Mouse (Mus musculus): Measurements from ENCODE around the gene Dmac2. TPM values are rescaled to one million over a fixed set of nuclear protein-coding genes. Genes with fewer than 3 reads are reported as not detected.

Dmac2 gene
- total RNA-seq, 2 experiments from 2014 or later, result 36.9 to 38.6 TPM

DNA sequence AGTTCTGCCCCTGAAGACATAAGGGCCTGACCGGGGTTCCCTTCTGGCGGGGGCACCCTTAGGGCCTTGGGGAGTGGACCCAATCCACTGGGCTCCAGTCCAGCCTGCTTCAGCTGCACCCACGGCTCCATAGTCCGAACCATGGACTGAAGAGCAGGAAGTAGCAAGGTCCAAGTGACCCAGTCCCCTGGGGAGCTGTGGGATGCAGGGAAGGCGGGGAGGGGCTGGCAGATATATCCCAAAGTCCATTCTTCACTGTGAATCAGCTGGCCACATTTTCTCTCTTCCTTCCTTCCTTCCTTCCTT, 3.6 kb upstream of the Dmac2 start, which contains the start of gene Erich4:
Erich4 (minus strand) TSS at position 187 of the 306 bp plus-strand sequence.
- peak; percentile 4 for DNase-seq

DNA sequence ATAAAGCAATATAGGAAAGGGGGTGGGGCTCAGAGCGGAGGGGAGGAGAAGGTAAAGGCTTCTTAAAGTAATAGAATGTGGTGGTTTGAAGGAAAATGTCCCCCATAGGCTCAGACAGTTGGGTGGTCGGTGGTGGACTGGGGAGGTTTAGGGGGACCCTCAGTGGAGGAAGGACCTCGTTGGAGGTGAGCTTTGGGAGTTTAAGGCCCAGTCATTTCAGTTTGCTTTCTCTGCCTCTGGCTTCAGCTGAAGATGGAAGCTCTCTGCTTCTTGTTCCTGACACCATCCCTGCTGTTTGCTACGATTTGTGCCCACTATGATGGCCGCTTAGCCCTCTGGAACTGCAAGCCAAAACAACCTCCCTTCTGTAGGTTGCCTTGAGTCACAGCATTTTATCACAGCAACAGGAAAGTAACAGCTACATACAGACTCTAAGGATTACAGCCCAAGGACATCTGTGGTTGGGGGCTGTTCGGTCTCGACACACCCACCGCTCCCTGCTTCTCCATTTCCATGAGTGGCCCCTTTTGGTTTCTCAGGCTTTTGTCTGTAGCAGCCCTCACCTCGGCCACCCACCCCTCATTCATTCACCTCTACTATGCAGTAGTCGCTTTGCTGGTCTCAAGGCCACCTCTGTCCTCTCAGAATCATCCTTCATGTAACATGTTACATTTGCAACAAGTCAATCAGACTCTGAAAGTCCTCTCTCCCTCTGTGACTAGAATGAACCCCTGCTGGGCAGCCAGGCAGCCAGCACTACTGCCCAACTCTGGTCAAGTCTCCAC, 1.6 kb upstream of the Dmac2 start:
- peak; percentile 2 for DNase-seq

DNA sequence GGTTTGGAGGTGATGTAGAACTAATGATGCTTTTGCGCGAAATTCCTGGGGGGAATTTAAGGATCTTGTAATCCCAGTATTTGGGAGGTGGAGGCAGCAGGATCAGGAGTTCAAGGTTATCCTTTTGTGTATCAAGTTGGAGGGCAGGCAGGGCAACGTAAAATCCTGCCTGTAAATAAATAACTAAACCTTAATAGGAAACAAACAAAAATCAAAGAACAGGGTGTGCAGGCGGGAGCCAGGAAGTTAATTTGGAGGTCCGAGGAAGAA, 443 bp downstream of the Dmac2 start:
- DNase-seq, result no peak

DNA sequence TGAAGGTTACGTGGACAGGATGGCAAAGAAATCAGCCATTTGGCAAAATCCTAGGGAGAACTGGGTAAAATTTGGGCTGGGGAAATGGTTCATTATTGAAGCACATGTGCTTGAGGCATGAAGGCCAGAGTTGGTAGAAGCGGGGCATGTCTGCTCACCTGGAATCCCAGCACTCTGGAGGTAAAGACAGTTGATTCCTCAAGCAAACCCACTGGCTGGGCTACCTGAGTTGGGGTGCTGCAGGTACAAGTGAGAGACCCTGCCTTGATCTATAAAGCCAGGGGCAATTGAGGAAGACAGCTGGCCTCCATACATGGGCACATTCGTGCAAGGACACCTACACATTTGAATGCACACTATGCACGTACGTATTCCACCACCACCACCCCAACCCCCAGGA, 887 bp downstream of the Dmac2 start:
- DNase-seq, result peak; percentile 4

DNA sequence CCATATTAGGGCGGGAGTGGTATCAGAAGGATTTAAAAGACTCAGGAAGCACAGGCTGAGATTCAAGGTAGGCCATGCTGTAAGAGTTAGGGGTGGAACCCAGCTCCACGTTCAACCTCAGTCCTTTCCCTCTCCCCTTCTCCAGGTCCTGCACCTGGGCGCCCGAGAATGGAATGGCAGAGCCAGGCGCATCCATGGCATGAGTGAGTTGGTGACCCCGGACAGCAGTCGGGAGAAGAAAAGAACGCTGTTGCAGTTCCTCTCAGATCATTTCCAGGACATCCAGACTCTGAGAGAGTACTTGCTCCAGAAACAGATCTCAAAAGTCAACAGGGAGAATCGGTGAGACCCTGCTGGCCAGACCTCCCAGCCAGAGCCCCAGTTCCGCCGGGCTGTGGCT, 1.5 kb downstream of the Dmac2 start:
- DNase-seq, result peak; percentile 3

DNA sequence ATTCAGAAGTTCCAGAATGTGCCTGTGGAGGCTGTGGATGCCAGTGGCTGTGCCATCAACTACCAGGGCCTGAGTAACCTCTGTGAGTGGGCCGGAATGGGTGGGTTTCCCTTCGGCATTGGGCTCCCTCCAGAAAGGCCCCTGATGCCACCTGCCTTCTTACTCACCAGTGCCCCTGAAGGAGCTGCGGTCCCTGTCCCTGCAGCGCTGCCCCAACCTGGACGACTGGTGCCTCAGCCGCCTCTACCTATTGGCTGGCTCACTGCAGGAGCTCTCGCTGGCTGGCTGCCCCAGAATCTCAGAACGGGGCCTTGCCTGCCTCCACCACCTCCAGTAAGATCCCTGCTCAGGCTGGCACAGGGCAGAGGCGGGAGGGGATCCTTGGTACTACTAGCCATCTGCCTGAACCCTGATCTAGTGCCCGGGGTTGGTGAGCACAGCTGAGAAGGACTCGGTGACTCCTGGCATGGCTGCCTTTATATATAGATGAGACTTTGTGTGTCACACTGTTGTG, 4.7 kb downstream of the Dmac2 start:
- no peak for DNase-seq

DNA sequence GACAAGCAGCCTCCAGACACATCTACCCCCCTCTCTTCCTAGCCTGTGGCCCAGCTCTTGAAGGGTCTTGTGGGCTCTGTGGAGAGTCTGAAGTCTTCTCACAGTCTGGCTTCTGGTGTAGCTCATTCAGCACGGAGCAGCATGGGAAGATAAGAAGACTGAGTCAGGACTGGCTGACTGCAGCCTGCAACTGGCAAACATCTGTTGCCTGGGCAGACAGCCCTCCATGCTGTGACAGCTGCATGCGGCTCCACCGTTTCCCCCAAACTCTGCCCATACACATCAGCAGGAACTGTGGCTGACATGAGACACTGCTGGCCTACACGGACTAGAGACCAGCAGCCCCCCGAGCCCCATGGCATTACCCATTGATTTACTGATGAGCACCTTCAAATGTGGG, 5.6 kb downstream of the Dmac2 start:
- DNase-seq, result no peak

DNA sequence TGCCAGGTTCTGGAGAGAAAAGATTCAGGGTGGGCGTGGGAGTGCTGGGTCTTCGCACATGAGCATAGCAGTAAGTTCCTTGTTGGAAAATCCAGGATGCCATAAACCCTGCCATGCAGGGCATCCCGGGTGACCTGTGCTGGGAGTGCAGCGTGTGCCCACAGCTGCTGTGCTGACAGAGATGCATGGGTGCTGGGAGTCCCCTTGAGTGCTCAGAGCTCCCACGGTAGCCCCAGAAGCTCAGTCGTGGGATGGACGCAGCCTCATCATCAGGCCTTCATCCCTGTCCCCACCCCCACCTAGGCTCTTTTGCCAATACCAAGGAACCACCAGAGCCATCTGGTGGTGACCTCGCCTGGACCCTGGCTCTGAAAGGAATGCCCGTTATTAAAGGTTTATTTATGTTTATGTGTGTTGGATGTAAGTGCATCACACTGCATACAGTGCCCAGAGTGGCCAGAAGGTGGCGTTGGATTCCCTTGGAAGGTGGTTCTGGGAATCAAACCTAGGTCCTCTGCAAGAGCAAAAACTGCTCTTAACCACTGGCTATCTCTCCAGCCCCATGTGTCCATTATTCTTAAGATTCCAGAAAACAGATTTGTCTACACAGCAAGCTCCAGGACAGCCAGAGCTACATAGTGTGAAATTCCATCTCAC, 6.5 kb downstream of the Dmac2 start:
- no peak for DNase-seq

DNA sequence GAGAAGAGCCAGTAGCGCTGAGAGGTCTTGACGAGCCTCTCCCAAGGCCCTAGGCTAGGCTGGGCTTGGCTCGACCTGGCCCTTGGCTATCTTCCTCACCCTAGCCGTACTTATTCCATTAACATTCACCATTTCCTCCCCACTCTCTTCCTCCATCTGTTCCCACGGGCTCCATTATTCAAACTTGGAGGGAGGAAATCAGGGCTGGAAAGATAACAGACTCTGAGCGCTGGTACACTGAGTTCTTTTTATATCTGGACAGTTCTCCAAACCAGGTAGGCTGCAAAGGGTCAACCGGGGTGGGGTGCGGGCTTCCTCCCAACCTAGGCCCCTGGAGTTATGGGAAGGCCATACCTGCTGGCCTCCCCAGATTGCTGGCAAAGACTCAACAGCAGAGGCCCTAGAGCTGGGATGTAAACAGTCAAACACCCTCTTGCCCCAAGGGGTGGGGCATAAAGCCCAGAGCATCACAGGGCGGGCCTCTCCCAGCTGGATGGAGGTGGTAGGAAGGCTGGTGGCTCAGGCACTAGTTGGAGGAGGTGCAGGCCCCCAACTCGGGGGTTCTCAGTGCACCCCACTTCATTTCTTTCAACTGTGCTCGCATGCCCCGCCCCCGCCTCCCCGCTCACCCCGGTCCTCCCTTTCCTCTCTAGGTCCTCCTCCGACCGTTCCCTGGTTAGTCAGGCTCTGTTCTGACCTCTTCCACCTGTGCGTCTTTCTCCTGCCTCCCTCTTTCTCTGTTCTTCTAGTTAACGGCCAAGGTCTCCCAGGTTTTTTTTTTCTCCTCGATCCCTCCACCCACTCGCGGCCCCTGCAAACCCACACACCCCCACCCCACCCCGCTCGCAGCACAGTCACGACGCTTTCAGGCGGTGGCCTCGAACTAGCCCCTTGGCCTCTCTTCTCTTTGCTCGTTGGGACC, 7.6 kb downstream of the Dmac2 start, which contains the start of gene B3gnt8:
B3gnt8 (plus strand) TSS at position 146 of the 922 bp plus-strand sequence.
- DNase-seq, result peak; percentile 72

DNA sequence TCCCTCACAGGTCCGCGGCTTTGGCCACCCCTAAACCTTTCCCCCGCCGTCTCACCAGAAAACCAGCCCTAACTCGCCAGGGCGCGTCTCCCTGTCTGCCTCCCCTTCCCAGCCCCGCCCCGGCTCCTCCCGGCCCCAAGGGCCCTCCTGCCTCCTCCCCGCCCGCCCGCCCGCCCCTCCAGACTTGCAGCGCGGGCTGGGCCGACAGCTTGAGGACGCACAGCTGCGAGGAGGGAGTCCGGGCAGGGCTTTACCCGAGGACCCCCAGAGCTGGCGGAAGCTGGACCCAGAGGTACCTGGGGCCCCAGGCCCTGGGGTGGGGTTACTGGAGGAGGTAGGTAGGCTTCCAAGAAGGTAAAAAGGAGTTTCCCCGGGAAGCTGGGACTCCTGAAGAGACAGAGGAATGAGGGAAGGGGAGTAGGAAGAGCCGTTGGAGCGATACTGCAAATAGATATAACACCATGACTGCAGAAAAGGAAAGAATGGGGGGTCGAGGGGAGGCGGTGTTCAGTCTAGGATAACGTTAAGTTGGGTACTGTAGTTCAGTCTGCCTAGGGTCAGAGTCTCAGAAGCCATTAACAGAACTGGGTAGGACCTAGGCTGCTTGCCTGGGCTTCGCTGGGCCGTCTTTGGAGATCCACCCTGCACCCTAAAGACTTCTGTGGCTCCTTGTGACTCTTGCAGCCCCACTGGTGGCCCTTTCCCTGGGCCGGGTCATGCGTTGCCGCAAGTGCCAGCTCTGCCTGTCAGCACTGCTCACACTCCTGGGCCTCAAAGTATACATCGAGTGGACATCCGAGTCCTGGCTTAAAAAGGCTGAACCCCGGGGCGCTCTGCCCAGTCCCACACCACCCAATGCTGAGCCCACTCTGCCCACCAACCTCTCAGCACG, 8.5 kb downstream of the Dmac2 start:
- DNase-seq, result peak; percentile 81

DNA sequence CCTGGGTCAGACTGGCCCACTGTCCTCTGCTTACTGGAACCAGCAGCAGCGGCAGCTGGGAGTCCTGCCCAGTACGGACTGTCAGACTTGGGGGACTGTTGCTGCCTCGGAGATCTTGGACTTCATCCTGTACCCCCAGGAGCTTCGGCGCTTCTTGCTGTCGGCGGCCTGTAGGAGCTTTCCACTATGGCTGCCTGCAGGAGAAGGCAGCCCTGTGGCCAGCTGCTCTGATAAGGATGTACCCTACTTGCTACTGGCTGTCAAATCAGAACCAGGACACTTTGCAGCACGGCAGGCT, 9.1 kb downstream of the Dmac2 start:
- DNase-seq, result no peak

DNA sequence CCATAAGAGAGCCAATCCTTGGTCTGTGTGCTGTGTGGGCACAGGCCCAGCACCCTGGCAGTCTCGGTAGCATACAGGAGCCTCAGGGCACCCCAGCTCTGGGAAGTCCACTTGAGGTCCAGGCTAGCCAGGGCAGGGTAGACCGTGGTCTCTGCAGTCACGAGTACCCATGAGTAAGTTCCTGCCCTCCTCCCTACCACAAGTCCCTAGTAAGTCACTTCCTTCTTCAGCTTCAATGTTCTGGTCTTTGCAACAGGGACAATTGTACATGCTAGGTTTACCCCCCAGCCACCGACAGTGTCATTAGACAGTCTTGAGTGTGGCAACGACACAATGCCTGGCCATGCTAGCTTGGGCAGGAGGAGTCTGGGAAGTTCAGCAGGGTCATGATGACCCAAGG, 13.5 kb downstream of the Dmac2 start:
- DNase-seq, result no peak

DNA sequence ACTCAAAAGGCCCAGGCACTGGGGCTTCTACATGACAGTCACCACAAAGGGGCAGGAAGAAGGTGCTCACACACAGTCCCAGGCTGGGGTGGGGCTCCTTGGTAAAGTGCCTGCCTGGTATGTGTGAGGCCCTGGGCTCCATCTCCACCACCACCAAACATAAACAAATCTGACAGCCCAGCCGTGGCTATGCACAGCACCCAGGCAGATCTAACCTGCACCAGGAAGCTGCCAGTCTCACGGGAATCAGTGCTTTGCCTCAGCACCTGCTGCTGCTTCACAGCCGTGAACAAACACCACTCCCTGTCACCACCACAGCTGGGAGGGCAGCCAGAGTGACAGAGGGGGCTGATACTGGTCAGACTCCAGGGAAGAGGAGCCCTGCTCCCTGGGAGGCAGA, 17.2 kb downstream of the Dmac2 start:
- DNase-seq, result no peak

DNA sequence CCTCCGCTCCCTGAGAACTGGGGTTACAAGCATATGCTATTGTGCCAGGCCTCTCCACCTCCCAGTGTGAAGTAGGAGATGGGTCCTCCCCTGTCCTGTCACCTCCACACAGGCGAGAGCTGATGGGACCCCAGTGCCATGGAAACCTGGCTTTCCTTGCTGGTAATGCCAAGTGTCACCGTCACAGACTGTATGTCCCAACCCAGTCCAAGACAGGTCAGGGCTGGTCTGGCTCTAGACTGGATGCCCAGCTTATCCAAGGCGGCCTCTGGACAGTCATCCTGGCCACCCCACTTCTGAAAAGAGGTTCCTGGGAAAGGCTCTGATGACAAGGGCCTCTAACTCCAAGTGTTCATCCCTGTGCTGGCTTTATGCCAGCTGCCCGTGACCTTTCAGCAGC, 17.9 kb downstream of the Dmac2 start:
- no peak for DNase-seq

DNA sequence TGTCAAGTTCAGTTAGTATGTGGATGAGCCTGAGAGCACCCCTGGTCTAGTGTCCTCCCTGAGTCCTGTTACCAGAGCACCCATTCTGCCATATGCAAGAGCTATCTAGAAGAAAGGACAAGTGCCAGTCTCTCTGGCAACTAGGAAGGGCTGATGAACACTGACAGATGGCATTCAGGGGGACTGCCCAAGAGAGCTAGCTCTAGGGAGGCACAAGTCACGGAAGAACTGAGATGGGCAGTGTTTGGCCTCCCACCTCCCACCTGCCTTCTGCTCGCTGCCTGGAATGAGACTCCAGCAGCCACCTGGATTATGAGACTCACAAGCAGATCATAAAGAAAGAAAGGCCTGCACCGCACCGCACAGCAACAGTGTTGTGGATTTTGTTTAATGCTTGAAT, 20.5 kb downstream of the Dmac2 start:
- no peak for DNase-seq

DNA sequence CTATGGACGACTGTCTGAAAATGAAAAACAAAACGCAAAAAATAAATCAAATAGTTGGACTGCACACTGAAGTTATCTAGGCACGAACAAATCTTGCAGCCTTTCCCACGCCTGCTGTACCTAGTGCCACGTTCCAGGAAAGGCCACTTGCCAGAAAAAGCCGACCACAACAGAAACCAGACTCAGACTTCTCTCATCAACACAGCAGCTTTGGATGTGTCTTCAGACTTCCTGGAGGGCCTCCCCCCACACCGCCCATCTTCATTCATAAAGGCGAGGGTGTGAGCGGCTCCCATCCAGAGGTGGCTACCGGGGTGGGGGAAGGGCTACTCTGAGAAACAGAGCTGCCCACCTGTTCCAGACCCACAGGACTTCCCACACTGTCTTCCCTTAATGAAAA, 24.9 kb downstream of the Dmac2 start:
- DNase-seq, result no peak

DNA sequence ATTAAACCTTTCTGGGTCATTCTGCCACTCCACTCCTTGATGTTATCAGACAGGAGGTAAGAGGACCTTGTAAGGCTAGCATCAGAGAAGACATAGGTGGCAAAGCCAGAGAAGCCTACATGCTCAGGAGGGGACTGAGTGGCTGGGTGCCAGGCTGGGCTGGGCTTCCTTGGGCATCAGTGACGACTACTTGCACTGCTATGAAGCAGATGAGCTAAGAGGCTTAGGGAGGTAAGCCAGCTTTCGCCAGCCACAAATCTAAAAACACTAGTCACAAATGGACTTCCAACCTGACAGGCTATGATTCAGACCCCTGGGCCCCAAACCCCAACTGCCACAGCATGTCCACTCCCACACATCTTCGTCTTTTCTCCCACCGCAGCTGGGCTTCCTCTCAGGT, 25.4 kb downstream of the Dmac2 start:
- no peak for DNase-seq

DNA sequence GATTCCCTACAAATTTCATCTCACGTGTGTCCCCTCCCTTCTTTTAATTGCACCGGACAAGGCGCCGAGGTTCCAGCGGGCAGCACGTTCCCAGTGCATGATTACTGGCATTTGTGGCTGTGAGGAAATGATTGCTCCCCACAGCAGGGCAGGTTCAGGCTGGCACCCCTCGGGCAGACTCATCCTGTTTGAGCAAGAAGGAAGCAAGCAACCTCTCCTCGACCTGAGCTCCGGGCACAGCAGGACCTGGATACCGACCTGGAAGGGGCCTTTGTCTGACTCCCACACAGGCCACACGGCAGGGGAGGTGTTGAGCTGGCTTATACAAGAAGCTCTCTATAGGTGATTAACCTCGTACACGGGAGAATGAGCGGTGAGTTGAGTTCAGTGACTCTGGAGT, 25.9 kb downstream of the Dmac2 start:
- DNase-seq, result no peak

DNA sequence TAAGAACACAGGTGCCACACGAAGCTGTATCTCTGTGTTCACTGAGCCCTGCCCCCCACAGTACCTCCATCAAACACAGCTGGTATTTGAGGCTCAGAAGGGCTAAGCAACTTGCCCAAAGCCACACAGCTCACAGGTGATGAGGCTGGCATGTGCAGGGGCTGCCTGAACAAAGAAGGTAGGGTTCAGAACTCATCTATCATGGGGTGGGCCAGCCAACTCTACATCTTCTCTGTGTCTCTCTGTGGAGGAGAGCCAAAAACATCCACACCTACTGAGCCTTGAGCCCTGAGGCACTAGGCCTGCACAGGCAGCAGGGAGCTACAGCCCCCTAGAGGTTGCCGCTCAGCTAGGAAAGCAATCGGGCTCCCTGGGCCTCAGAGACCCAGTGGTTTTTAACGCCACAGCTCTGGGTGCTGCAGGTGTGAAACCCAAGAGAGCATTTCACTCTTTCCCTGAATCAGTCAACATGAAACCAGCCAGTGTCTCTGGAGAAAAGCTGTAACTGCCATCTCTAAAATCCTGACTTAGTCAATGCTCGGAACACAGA, 28.4 kb downstream of the Dmac2 start:
- DNase-seq, result no peak

DNA sequence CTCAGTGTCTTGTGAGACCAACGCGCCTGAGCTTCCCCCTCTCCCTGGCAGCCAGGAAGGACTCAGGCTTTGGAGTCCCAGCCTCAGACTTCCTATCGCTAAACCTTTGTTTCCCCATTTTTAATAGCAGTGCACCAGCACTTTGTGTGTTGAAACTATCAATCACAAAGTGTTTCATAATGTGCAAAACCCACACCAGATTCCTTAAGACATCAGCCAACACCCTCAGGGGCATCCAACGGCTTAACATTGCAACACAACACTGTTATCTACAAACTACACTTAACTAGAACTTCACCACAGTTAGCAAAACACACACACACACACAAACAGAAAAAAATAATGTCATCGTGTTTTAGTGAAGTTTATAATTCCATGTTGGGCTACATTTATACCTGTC, 30.6 kb downstream of the Dmac2 start:
- DNase-seq, result no peak

DNA sequence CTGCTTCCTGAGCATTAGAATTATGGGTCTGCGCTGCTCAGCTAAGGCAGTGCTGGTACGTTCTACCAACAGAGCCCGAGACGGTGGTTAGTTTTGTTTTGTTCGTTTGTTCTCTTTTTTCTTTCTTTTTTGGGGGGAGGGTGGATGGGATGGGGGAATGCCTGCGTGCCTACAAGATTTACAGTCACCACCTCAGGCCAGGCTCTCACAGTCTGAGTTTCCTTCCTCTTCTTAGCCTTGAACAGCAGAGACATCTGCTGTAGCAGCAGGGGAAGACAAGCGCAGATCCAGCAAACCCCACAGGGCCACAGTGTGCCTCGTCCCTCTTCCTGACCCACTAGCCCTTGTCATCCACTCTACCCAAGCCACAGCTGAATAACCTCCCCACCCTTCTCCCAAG, 32.1 kb downstream of the Dmac2 start:
- DNase-seq, result no peak

DNA sequence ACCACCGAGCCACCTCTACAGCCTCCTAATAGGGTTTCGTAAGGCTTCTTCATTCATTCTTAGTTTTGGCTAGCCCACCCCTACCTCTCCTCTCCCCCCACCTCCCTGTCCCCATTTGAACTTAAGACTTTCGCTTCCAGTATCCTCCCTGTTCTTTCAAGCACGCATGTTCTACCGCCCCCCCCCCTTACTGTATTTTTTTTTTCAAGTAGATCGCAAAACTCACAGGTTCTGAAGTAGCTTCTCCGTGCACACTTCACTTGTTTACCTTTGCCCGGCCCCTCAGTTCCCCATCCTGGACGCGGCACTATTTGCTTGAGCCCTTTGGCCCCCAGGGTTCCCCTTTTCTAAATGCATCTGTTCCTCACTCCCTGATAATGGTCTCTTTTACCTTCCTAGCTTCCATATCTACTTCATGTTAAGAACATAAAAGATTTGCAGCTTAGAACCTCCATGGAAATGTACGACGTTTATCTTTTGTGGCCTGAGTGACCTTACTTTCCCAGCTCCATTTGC, 33.1 kb downstream of the Dmac2 start:
- DNase-seq, result no peak
